Mouse (Mus musculus): ENCODE data around the gene Idi1. TPM values are rescaled to one million over a fixed set of nuclear protein-coding genes. Genes with fewer than 3 reads are reported as not detected.
A peak's percentile ranks its signal among the peaks of the same experiment; 100 is the strongest.
"Not testable (repeated sequence)": the region's sequence is repeated elsewhere in the genome, so short reads cannot be mapped to it uniquely, and the experiment has no call there.

The Idi1 gene
- polyA plus RNA-seq (2014; fragmentation: Nextera tagmentation; extraction: Ambion mirVana), result 65.1 and 76.7 TPM in 2 replicates

GRCm38 (mm10) chr13:8885445-8886184 is at the start of gene Idi1:
Idi1 (plus strand) TSS chr13:8885501.
- H3K9me3 ChIP-seq (replicated peaks; ENCODE audit: control insufficient read depth, low read length), result no peaks in the 10 kb centered on the region
- peak within 1 kb of the TSS; percentile 82 for H3K4me2 ChIP-seq
- no peaks in the 10 kb centered on the region for H3K4me1 ChIP-seq (ENCODE audit: control insufficient read depth, insufficient read depth, low read length)
- H3K4me3 ChIP-seq (ENCODE audit: low read depth, low read length), result peak within 1 kb of the TSS; percentile 89
- peak within 1 kb of the TSS; percentile 96 for H3K27ac ChIP-seq (ENCODE audit: low read depth, low read length)
- WGBS (ENCODE audit: insufficient replicate concordance), result under 1% methylated on average over 46 of the region's 46 CpGs
- peak within 1 kb of the TSS; percentile 84 for H3K9ac ChIP-seq (ENCODE audit: low read depth, low read length)
- no peaks in the 10 kb centered on the region for H3K27me3 ChIP-seq (ENCODE audit: control insufficient read depth, insufficient read depth, low read length)
- peak; percentile 100 for ATAC-seq (replicated peaks; ENCODE audit: insufficient number of reproducible peaks, low FRiP score, low TSS enrichment)
- peaks cover 8% of the 10 kb centered on the region for H3K36me3 ChIP-seq (ENCODE audit: control insufficient read depth, insufficient read depth, low read length)

DNA sequence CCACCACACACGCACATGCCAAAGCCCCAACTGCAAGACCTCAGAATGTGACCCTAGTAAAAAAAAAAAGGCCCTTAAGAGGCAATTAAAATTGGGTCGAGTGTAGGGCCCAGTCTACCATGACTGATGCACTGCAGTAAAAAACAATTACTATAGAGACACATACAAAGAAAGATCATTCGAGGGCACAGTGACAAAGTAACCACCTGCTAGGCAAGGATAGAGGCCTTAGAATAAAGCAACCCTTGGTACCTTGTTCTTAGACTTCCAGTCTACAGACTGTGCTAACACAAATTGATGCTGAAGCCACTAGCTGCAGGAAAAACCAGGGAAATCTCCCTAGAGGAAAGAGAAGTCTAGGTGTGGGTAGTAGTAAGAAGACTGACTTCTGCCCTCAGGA is 46.9 kb upstream of the Idi1 start:
- Histone ChIP-seq H3K4me3 (ENCODE audit: low read depth, low read length) (no peak overlapping the region), H3K4me2 (no peak overlapping the region), H3K27me3 (ENCODE audit: control insufficient read depth, insufficient read depth, low read length) (no peaks in the 10 kb centered on the region), H3K9me3 (replicated peaks; ENCODE audit: control insufficient read depth, low read length) (no peaks in the 10 kb centered on the region), H3K4me1 (ENCODE audit: control insufficient read depth, insufficient read depth, low read length) (no peaks in the 10 kb centered on the region), H3K36me3 (ENCODE audit: control insufficient read depth, insufficient read depth, low read length) (peaks cover 11% of the 10 kb centered on the region), H3K27ac (ENCODE audit: low read depth, low read length) (no peak overlapping the region), H3K9ac (ENCODE audit: low read depth, low read length) (no peak overlapping the region)
- WGBS (ENCODE audit: insufficient replicate concordance), result 89% methylated on average over 3 of the region's 3 CpGs
- no peak for ATAC-seq (replicated peaks; ENCODE audit: insufficient number of reproducible peaks, low FRiP score, low TSS enrichment)

DNA sequence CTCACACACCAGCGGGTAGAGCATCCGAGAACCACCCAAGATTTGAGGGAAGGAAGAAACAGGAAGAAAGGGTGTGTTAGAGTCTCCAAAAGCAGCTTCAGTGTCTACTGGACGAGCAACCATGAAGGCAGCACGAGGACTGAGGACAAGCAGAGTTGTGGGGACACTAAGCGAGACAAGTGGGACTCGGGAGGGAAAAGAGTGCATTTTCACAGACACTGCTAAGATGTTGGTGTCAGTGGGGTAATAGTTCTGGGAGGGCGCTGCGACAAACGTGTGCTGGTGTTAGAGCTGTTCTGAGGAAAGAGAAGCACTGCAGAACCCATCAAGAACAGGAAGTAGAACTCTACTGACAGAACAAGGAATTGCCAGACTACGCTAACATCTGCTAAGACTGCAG is 46.2 kb upstream of the Idi1 start:
- H3K4me1 ChIP-seq (ENCODE audit: control insufficient read depth, insufficient read depth, low read length), result no peaks in the 10 kb centered on the region
- peak overlapping the region; percentile 73 for H3K27ac ChIP-seq (ENCODE audit: low read depth, low read length)
- no peaks in the 10 kb centered on the region for H3K9me3 ChIP-seq (replicated peaks; ENCODE audit: control insufficient read depth, low read length)
- no peak overlapping the region for H3K4me3 ChIP-seq (ENCODE audit: low read depth, low read length)
- H3K9ac ChIP-seq (ENCODE audit: low read depth, low read length), result no peak overlapping the region
- H3K36me3 ChIP-seq (ENCODE audit: control insufficient read depth, insufficient read depth, low read length), result peaks cover 11% of the 10 kb centered on the region
- ATAC-seq (replicated peaks; ENCODE audit: insufficient number of reproducible peaks, low FRiP score, low TSS enrichment), result no peak
- H3K4me2 ChIP-seq, result no peak overlapping the region
- WGBS (ENCODE audit: insufficient replicate concordance), result 81% methylated on average over 10 of the region's 10 CpGs
- no peaks in the 10 kb centered on the region for H3K27me3 ChIP-seq (ENCODE audit: control insufficient read depth, insufficient read depth, low read length)

DNA sequence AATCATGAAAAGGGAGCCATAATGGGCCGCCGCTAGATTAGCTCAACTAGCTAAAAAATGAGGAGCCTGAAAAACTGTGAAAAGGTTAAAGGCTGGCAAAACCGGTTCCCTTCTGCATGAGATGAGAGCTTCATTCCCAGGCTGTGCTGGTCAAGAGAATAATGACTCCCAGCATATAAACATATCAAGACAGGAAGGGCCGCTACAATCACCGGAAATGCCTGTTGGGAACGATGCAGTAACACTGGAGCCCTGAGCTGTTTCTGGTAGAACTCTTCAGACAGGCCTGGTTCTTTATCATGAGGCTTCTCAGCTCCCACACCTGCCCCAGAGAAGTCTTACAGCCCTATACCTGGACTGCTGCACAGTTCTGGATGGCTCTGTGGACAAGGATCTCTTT is 45.4 kb upstream of the Idi1 start:
- Histone ChIP-seq H3K9me3 (replicated peaks; ENCODE audit: control insufficient read depth, low read length) (no peaks in the 10 kb centered on the region), H3K27me3 (ENCODE audit: control insufficient read depth, insufficient read depth, low read length) (no peaks in the 10 kb centered on the region), H3K4me2 (no peak overlapping the region), H3K4me1 (ENCODE audit: control insufficient read depth, insufficient read depth, low read length) (no peaks in the 10 kb centered on the region), H3K9ac (ENCODE audit: low read depth, low read length) (no peak overlapping the region), H3K36me3 (ENCODE audit: control insufficient read depth, insufficient read depth, low read length) (peaks cover 11% of the 10 kb centered on the region), H3K27ac (ENCODE audit: low read depth, low read length) (peak overlapping the region; percentile 73), H3K4me3 (ENCODE audit: low read depth, low read length) (no peak overlapping the region)
- peak; percentile 64; the same call in 1 of the 2 replicates for ATAC-seq (replicated peaks; ENCODE audit: insufficient number of reproducible peaks, low FRiP score, low TSS enrichment)
- 73% methylated on average over 6 of the region's 6 CpGs for WGBS (ENCODE audit: insufficient replicate concordance)

- no peaks in the 10 kb centered on the region for H3K4me1 ChIP-seq (ENCODE audit: control insufficient read depth, insufficient read depth, low read length)
- no peak overlapping the region for H3K4me2 ChIP-seq
- 0 out of 2 replicates have a peak overlapping the region, but pooled peaks have one; percentile 73 for H3K27ac ChIP-seq (ENCODE audit: low read depth, low read length)
- H3K36me3 ChIP-seq (ENCODE audit: control insufficient read depth, insufficient read depth, low read length), result peaks cover 11% of the 10 kb centered on the region
- H3K9me3 ChIP-seq (replicated peaks; ENCODE audit: control insufficient read depth, low read length), result no peaks in the 10 kb centered on the region
- H3K9ac ChIP-seq (ENCODE audit: low read depth, low read length), result no peak overlapping the region
- H3K4me3 ChIP-seq (ENCODE audit: low read depth, low read length), result no peak overlapping the region
- no peaks in the 10 kb centered on the region for H3K27me3 ChIP-seq (ENCODE audit: control insufficient read depth, insufficient read depth, low read length)
- ATAC-seq (replicated peaks; ENCODE audit: insufficient number of reproducible peaks, low FRiP score, low TSS enrichment), result no peak
- 74% methylated on average over 2 of the region's 2 CpGs for WGBS (ENCODE audit: insufficient replicate concordance)
These were observed 44.4 kb upstream of the Idi1 start for GRCm38 (mm10) chr13:8840941-8841340.

GRCm38 (mm10) chr13:8841846-8842245 is 43.5 kb upstream of the Idi1 start:
- not testable (repeated sequence) for H3K4me3 ChIP-seq (ENCODE audit: low read depth, low read length); H3K27ac ChIP-seq (ENCODE audit: low read depth, low read length); H3K9me3 ChIP-seq (replicated peaks; ENCODE audit: control insufficient read depth, low read length); ATAC-seq (replicated peaks; ENCODE audit: insufficient number of reproducible peaks, low FRiP score, low TSS enrichment); H3K4me2 ChIP-seq; H3K4me1 ChIP-seq (ENCODE audit: control insufficient read depth, insufficient read depth, low read length); H3K27me3 ChIP-seq (ENCODE audit: control insufficient read depth, insufficient read depth, low read length); H3K9ac ChIP-seq (ENCODE audit: low read depth, low read length)
- peaks cover 11% of the 10 kb centered on the region for H3K36me3 ChIP-seq (ENCODE audit: control insufficient read depth, insufficient read depth, low read length)
- WGBS (ENCODE audit: insufficient replicate concordance), result 95% methylated on average over 7 of the region's 7 CpGs

DNA sequence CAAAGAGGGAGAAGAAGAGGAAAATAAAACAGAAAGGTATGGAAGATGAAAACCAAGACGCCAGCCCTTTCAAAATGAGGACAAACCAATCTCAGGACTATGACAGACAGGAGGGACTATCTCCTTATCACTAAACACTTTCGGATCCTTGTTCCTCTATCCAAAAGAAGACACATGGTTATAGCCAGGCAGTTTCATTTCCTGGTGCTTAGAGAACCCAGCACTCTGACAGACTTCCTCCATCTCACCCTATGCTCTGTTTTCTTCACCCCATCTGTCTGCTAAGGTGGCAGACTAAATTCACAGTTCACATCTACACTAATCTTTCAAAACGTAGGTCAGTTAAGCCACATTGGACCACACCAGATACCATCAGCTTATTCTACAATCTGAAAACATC is 43.0 kb upstream of the Idi1 start:
- H3K36me3 ChIP-seq (ENCODE audit: control insufficient read depth, insufficient read depth, low read length), result peaks cover 11% of the 10 kb centered on the region
- H3K4me3 ChIP-seq (ENCODE audit: low read depth, low read length), result no peak overlapping the region
- no peaks in the 10 kb centered on the region for H3K4me1 ChIP-seq (ENCODE audit: control insufficient read depth, insufficient read depth, low read length)
- H3K27ac ChIP-seq (ENCODE audit: low read depth, low read length), result no peak overlapping the region
- no peak overlapping the region for H3K4me2 ChIP-seq
- H3K9me3 ChIP-seq (replicated peaks; ENCODE audit: control insufficient read depth, low read length), result no peaks in the 10 kb centered on the region
- H3K27me3 ChIP-seq (ENCODE audit: control insufficient read depth, insufficient read depth, low read length), result no peaks in the 10 kb centered on the region
- WGBS (ENCODE audit: insufficient replicate concordance), result 80% methylated on average over 3 of the region's 3 CpGs
- no peak for ATAC-seq (replicated peaks; ENCODE audit: insufficient number of reproducible peaks, low FRiP score, low TSS enrichment)
- no peak overlapping the region for H3K9ac ChIP-seq (ENCODE audit: low read depth, low read length)

- peaks cover 6% of the 10 kb centered on the region; the same call in 1 of the 2 replicates for H3K36me3 ChIP-seq (ENCODE audit: control insufficient read depth, insufficient read depth, low read length)
- H3K27ac ChIP-seq (ENCODE audit: low read depth, low read length), result no peak overlapping the region
- H3K9me3 ChIP-seq (replicated peaks; ENCODE audit: control insufficient read depth, low read length), result no peaks in the 10 kb centered on the region
- H3K27me3 ChIP-seq (ENCODE audit: control insufficient read depth, insufficient read depth, low read length), result no peaks in the 10 kb centered on the region
- ATAC-seq (replicated peaks; ENCODE audit: insufficient number of reproducible peaks, low FRiP score, low TSS enrichment), result no peak
- no peaks in the 10 kb centered on the region for H3K4me1 ChIP-seq (ENCODE audit: control insufficient read depth, insufficient read depth, low read length)
- no peak overlapping the region for H3K9ac ChIP-seq (ENCODE audit: low read depth, low read length)
- WGBS (ENCODE audit: insufficient replicate concordance), result 46% methylated on average over 2 of the region's 2 CpGs
- H3K4me2 ChIP-seq, result no peak overlapping the region
- H3K4me3 ChIP-seq (ENCODE audit: low read depth, low read length), result no peak overlapping the region
These were observed 37.6 kb upstream of the Idi1 start for GRCm38 (mm10) chr13:8847702-8848101.

GRCm38 (mm10) chr13:8849311-8849710 is 36.0 kb upstream of the Idi1 start:
- no peak overlapping the region for H3K4me3 ChIP-seq (ENCODE audit: low read depth, low read length)
- H3K27me3 ChIP-seq (ENCODE audit: control insufficient read depth, insufficient read depth, low read length), result no peaks in the 10 kb centered on the region
- peaks cover 11% of the 10 kb centered on the region for H3K36me3 ChIP-seq (ENCODE audit: control insufficient read depth, insufficient read depth, low read length)
- H3K4me1 ChIP-seq (ENCODE audit: control insufficient read depth, insufficient read depth, low read length), result no peaks in the 10 kb centered on the region
- no peak overlapping the region for H3K4me2 ChIP-seq
- H3K9ac ChIP-seq (ENCODE audit: low read depth, low read length), result no peak overlapping the region
- no peak overlapping the region for H3K27ac ChIP-seq (ENCODE audit: low read depth, low read length)
- ATAC-seq (replicated peaks; ENCODE audit: insufficient number of reproducible peaks, low FRiP score, low TSS enrichment), result no peak
- WGBS (ENCODE audit: insufficient replicate concordance), result 26% methylated on average over 1 of the region's 1 CpGs
- no peaks in the 10 kb centered on the region for H3K9me3 ChIP-seq (replicated peaks; ENCODE audit: control insufficient read depth, low read length)
